Mouse (Mus musculus) kidney, adult 8-10 months (tissue): ENCODE measurements at regions not wholly inside any gene's neighbourhood (a gene's known extent, or its start where the extent isn't known, plus 50 kb on each side); places are given as distances from the start of the nearest gene placed in this dataset.
A peak's percentile ranks its signal among the peaks of the same experiment; 100 is the strongest.

Experiments
- DNase-seq, 2 experiments: peaks; one replicate each; pipeline ENCODE4 v3.0.0; 2022

DNA sequence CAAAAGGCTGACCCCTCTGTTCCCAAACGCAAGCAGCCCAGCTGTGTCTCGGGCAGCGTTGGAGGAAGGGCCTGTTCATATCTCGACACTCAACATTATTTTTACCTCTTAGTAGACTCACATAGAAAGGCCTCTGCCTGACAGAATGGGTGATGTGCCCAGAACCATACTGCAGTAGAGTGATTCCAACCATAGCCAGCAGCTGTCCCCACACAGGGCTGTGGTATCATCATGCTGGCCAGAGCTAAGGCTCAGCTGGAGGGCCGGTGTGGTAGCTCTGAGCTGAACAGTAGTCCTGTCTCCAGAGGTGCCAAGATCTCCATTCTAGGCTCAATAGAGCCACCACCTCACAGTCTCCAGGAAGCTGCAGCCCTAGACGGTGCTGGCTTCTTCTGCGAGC is 437.3 kb downstream of the Matn1 start:
- DNase-seq, result no peak

DNA sequence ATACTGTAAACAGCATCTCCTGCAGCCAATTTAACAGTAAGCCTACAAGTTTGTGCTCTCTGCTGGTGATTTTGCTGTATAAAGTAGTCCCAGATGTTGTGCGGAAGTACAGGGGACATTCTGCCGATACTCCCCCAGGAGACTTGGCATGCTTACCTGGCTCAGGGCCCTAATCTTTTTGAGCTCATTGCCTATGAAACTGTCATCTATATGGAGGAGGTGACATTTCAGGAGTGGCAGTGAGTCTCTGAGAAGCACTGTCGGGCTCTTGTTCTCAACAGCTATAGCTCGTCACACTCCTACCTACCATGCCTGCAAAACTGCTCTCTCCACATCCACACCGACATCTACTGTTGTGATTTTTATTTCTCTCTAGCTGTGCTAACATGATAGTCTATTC is 439.7 kb downstream of the Matn1 start:
- no peak for DNase-seq

DNA sequence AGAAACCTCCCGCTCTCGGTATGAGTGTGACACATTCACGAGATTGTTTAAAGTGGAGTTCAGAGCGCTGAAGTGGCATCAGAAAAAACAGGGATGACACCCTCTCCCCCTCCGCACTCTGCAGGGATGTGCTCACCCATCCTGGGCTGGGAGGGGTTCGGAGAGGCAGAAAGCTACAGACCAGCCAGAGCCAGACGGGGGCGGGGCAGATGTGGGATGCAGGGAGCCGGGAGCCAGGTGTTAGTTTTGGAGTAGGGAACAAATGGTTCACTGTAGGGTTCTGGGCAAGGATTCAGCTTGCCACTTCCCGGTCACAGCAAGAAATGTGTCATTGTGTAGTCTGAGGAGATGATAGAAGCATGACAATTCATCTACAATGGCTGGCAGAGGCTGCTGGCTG is 442.8 kb downstream of the Matn1 start:
- no peak for DNase-seq

DNA sequence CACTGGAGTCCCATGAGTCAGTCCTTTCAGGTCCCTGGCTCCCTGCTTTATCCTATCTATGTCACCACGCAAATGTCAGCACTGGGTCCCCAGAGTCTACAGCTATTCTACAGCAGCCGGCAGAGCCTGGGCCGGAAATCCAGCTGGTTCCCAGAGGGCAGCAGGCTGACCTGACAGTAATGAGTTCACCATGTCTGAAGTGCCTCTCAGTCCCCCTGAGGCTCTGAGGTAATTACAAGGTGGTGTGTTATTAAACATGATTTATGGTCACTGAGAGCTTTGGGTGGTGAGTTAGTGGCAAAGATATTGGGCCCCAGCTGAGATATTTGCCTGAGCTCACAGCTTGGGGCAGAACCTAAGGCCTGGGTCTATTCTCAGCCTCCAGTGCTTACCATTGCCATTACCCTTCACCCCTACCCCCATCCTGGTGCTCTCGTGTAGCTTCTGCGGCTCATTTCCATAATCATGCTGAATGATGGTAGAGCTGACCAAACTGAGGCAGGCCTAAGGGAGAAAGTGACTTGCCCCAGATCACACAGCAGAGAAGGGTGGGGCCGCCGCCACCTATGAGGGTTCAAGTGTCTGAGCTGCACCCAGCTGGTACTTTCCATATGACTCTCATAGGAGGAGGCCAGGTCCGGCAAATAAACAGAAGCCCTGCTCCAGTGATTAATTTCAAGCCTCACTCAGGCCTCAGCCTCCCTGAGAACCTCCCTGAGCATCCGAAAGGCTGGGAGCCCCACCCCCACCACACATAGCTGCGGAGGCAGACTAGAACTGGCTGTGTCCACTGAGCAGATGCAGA is 446.8 kb downstream of the Ptpru start:
- DNase-seq, result no peak

DNA sequence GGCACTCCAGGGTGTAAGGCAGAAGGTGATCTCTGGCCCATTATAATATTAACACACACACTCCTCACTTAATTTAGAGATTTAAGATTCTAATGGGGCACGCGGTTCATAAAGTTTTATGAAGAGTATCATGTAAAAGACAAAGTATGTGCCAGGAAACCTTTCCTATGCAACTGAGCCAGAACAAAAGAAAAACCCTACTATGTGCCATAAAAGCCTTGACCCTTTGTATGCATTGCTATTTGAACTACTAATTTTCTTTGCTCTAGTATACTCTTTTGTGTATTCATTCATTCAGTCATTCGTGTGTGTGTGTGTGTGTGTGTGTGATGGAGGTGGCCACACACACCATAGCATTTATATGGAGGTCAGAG is 446.2 kb downstream of the Ptpru start:
- no peak for DNase-seq

DNA sequence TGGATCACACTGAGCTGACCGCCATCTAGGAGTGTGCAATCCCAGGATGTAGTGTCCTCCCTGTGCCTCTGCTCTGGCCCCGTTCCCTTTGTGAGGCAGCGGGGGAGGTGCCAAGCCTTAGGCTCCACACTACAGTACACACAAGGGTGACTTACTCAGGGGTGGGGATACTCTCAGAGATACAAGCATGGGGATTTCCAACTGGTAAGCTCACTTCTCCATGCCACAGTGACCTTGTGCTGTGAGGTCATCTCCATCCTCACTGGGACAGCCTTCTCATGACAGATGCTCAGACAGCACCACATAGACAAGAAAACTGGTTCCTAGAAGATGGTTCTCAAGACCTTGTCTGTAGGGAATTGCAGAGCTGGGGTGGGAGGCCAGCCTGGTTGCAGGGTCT is 445.6 kb downstream of the Ptpru start:
- DNase-seq, result no peak

DNA sequence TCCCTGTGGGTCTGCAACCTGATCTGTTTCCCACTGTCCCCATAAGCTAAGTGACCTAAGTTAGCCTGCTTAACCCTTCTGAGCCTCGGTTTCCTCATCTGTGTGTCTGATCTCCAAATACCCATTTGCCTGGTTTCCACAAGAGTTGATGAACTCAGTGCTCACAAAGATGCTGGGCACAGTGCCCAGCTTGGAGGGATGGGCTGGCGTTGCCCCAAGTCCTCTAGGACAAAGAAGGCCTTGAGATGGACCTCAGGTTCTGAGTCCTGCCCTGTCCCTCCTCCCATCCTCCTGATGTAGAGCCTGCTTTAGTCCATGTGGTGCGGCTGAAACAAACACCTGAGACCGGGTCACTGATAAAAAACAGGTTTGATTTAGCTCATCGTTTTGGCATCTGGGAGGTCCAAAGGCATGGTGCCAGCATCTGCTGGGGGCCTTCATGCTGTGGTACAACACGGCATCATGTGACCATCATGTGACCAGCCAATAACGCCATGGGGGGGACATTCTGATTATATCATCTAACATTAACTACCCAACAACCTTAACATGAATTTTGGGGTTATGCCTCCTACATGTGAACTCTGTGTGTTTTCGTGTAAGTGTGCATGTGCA is 441.8 kb downstream of the Ptpru start:
- DNase-seq, result no peak

DNA sequence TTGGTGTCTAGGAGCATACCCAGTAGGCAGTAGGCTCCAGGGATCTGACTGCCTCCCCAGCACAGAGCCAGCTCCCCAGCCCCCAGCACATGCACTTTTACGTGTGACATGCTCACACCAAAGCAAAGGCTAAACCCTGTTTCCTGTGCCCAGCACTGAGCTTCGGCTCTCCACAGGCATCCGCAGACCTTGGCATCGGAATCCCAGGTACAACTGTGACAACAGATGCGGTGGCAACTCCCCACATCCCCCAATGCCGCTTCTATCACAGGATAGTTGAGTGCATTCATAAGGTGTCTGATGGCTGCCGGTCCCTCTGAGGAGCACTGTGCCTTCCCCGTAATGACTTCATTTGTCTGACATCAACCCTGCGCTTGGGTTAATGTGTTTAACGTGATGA is 440.9 kb downstream of the Ptpru start:
- no peak for DNase-seq

DNA sequence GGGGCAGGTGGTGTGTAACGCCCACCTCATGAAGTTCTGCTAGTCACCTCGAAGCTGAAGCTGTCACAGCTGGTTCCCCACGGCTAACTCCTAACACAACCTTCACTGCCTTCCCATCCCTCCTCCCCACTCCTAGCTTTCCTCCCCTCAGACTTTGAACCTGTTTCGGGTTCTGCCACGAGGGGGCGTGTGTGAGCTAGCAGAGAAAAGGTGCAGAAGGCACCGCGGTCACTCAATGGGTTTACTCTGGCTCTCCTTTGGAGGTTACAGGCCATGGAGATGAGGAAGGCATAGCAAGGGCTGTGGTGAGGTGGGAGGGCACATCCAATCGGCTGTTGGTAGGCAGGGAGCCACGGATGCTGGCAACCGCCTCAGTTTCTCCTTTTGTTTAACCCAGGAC is 437.3 kb downstream of the Ptpru start:
- peak; percentile 28 to 68 for DNase-seq

DNA sequence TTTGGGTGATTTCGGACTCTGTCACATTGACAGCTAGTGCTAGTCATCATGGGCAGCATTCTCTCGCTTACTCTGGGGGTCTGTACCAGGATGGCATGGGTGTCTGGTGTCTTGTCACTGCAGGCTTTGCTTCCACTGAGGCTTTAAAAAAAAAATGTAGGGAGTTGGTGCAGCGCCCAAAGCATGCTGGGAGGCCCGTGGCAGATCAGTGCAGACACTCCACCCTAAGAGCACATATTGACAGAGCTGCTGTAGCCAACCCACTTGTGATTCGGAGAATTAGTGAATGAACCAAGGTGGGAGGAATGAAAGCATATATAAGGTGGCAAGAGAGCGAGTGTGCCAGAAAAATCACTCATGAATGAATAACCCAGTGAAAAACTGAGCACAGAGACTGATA is 436.8 kb downstream of the Ptpru start:
- DNase-seq, result no peak

DNA sequence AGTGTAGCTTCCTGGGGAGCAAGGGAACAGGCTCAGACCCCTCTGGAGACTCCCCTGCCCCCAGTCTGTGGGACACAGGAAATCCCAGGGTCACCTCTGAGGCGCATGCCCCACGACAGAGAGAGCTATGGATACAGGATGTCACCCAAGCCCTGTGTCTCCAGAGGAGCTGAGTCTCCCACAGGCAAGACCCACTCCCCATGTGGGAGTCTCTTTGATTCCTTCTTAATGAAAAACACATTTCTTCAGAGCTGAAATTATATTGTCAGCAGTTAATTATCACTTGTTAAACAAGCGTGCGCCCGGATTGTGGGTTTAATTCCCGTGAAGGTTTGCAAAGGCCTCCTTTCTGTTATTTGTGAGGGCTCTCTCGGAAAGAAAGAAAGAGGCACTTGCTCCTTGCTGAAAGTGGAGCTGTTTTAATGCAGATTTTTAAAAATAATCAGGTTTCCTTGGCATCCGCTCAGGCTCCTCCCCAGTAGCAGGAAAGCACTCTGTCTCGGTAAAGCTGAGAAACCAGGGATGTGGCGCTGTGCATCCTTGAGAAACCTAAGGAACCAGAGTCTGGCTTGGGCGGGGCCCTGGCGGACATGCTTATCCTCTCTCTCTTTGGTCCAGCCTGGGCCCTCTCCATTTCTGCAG is 432.6 kb downstream of the Ptpru start:
- DNase-seq, result no peak

DNA sequence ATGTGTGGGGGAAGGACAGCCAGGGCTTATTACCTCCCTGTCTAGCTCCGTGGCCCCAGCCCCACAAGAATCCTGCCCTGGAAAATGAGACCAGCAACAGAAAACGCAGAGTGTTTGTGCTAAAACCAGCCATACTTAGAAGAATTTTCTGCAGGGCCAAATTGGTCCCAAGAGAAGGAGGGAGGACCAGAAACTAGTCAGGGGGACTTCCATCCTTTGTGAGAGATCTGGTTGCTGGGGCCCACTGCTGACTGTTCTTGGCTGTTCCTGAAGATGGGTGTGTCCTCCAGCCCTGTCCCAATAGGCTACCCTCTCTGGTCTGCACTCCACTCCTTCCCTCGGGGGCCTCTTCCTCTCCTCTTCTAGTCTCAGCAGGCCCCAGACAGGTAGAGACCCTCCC is 430.6 kb downstream of the Ptpru start:
- DNase-seq, result no peak

DNA sequence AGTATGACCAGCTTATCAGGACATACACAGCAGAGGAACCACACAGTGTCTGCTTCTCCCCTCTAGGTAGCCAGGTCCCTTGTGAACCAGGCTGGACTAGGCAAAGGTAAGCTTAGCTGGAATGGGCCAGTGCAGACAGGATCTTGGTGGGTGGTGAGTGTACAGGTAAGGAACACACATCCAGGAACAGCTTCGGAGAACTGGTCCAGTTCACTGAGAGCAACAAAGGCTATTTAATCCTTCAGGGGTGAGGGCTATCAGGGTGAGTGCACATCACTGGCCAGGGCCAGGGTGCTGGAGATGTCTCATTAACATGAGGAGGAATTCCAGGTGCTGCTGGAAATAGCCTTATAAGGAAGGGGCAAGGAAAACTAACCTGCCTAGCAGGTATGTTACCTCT is 429.4 kb downstream of the Ptpru start:
- DNase-seq, result peak; percentile 17 to 18

DNA sequence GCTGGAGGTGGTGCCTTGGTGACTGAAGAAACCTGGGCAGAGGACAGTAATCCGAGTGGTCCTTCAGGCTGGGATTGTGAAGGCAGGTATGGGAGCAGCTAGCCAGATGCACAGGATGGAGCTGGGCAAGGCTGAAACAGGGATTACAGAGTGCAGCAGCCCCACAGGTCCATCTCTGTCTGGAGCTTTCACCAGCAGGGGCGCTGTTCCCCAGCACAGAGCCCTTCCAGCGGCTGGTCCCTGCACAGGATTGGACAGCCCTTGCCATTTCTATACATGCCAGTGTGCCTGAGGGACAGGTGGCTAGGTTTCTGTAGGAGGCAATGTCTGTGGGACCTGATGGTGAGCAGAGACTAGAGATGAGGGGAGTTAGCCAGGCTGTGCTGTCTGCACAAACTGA is 428.3 kb downstream of the Ptpru start:
- peak in 1 of 2 experiments; percentile 34 for DNase-seq

DNA sequence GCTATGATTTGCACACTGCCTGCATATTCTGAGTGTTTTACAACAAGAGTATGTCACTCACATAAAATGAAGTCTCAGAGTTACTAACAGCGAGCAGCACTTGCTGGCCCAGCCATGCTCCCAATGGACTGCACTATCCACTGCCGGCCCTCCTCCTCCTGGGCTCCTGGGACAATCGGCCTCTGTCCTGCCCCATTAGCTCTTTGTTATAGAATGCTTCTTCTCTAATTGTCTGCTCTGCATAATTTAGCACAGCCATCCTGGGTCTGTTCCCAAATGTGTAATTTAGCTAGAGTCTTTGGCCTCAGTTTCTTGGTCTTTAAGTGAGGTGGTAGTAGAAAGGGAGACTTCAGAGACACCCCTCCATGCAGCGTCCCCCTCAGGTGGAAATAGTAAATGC is 426.2 kb downstream of the Ptpru start:
- no peak for DNase-seq

DNA sequence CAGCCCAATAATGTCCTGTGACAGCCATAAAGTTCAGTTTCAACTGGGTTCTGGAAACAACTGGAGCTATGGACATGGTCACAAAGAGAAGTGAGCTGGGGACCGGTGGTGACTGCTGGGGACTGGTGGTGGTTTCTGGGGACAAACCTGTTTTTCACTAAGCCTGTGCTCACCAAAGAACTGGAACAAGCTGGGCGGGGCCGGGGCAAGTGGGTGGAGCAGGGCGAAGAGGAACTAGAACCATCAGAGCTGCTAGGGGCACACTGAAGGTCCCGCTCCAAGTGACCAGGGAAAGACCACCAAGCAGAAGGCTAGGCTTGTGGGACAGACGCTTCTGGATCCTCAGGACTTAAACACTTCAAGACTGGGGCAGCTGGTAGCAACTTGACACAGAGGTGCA is 424.7 kb downstream of the Ptpru start:
- no peak for DNase-seq

DNA sequence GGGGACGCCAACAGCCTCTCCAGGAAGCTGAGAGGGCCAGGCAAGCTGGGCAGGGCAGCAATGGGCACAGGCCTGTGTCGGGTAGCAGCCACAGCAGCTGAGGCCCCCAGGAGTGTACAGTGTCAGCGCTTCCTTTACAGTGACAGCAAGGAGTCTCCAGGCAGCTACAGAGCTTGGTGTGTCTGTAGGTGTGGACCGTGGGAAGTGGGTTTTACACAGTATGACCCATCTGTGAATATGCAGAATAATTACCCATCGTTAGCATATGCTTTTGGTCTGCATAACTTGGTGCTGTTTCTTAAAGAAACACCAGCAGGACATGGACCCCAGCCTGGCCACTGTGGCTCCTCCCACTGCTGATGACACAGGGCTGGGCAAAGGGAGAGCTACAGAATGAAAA is 422.6 kb downstream of the Ptpru start:
- no peak for DNase-seq

DNA sequence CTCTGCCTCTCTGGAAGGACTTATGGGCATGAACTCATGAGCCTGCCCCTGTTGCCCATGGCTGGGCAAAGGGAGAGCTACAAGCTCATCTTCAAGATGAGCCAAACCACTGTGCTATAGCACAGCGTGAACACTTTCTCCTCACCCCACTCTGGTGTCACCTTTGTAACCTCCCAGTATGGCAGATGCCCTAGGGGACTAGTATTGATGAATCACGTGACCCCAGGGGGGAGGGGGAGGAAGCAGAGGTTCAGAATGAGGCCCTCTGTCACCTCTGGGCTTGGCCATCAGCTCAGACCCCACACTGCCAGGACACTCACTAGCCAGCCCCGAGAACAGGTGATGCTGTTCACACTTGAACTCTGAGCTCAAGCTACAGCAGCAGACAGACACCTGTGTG is 421.9 kb downstream of the Ptpru start:
- DNase-seq, result no peak

DNA sequence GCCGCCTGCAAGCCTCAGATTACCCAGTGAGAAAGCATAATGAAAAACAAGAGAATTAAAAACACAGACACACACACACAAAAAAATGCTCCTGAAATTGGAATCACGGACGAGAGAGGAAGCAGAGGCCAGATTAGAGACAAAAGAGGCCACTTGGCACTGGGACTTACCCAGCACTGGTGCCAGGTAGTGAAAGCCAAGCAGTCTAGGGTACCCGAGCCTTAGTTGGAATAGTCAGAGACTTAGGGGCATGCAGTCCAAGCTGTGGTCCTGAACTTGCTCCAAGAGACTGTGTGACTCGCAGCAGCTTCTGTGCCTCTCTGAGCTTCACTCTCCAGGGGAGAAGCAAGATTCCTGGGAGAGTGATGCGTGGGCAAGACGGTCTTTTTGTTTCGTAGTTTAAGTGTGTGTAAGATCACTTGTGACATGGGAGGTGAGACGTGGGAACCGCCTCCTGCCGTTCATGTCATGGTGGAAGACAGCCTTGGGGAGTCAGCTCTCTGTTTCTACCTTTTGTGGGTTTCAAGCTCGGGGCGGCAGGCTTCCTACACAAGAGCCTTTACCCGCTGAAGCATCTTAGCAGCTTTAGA is 420.8 kb downstream of the Ptpru start:
- no peak for DNase-seq

DNA sequence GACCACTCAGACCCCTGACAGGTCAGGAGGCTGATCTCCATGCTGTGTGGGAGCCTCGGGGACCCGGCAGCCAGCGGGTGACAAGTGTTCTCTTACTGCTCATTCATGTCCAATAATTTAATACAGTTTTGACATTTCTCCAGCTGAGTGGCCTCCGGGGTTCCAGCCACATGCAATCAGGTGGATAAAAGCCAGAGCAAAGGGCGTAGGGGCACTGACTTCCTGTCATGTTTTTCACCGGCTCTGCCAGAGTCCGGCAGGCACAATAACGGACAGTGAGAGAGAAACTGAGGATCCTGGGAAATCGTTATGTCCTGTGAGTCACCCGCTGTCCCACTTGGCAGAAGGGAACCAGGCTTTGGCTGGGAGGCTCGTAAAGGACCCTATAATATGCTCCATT is 412.8 kb downstream of the Ptpru start:
- DNase-seq, result no peak

DNA sequence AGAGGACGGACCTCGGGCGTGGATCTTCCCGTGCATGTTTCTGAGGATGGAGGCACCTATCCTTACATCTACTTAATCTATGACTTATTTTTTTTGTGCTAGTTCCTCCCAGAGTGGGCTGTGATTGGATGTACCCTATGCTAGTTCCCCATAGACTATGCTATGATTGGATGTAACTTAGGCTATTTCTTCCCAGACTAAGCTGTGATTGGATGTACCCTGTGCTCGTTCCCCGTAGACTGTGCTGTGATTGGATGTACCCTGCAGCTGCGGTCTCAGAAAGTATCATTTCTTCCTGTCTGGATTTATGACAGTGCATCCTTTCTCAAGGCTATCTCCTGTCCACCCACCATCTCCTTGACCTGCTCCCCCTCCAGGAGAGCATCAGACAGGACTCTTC is 410.2 kb downstream of the Ptpru start:
- no peak for DNase-seq

DNA sequence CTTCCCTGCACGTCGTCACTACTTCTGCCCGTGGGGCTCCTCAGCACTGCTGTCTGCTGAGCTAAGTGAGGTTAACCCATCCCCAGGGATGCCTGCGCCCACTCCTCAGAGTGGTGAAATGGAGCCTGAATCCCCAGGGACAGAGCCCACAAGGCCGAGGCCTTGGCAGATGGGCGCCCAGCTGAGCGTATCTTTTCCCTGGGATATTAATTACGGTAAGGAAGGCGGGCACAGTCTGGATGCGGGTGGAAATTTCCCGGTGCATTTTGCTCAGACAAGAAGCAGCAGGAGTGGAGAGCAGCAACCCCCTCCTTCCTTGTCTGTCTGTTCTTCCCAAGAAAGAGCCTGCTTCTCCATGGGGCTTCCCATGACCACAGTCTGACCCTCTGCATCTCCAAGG is 408.7 kb downstream of the Ptpru start:
- DNase-seq, result no peak

DNA sequence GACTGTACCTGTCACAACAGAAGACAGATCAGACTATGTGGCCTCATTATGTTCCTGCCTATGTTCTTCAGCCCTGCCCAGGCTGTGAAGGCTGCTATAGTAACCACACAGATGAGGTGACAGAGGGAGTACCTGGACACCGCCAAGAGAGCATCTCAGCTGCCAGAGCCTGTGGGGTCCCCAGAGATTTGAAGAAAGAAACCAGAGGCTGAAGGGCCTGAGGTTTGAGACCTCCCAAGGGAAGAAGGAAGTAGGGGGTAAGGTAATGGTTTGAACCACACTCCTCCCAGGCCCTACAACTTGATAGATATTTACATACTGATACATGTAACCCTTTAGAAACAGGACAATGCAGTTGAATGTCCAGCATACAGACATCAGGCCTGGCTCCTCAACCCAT is 407.7 kb downstream of the Ptpru start:
- no peak for DNase-seq

DNA sequence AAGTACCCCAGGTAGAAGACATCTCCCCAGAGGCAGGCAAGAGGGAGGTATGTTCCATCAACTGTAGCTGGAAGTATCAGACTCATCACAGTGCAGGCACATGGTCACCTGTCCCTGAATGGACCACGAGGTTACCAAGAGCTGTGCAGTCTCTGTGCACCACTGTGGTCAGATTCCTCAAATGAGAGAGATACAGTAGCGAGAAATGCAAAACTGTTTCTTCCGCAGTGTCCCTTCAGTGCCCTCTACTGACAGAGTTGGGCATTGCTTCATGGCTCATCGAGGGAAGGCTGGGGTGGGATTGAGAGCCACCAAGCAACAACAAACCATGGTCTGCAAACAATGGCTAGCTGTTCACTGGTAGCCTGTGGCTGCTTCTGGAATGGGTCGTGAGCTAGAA is 406.9 kb downstream of the Ptpru start:
- DNase-seq, result peak; percentile 12 to 57
